Mouse (Mus musculus): Measurements from ENCODE around the gene Zdhhc14.

DNA sequence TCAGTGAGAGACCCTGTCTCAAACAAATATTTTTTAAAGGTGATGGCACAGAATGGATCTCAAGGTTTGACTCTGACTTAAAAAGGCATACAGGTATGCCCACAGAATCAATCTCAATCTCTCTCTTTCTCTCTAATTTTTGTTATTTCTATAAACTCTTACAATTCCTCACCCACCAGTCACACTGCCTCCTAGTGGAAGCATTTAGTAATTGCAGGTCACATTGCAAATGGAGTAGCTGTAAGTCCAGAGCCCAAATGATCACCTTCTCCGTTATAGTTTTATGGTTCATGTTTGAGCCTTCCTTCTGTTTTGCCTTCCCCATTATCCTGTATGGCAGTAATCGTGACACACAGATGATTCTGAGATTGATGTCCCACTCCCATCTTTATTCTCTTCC is 230.4 kb downstream of the Zdhhc14 start:
- no peak for TF ChIP-seq CTCF (IDR thresholded peaks at IDR 0.05; ENCODE audit: extremely low read depth, insufficient read length, insufficient replicate concordance, low read depth, low read length)
- TF ChIP-seq POLR2A (IDR thresholded peaks at IDR 0.05; ENCODE audit: low read depth, low read length) = no peak

Measured in small intestine, adult 2 months (tissue).